Mouse (Mus musculus) forebrain, embryonic 14.5 days (tissue): ENCODE measurements around the gene Spats2l. TPM values are rescaled to one million over a fixed set of nuclear protein-coding genes. Genes with fewer than 3 reads are reported as not detected.

Experiments
- ATAC-seq: fragments of 200-750 bp; cut with Nextera tagmentation; 2 replicates; pipeline ENCODE4 v1.8.0; 2017; ENCODE audit warnings: mild to moderate bottlenecking, moderate library complexity
- DNase-seq: peaks from one replicate; pipeline ENCODE4 v3.0.0-alpha.2; 2015; ENCODE audit warnings: low spot score
- H3K27ac ChIP-seq: fragments of 300-500 bp; sonication (generic); 2 replicates; pipeline ENCODE4 v1.5.1; 2014; ENCODE audit warnings: low read depth, mild to moderate bottlenecking, control low read depth, low read length, moderate library complexity
- H3K27me3 ChIP-seq: fragments of 300-500 bp; sonication (generic); replicated peaks from 2 replicates; pipeline ENCODE4 v1.6.1; 2014; ENCODE audit warnings: low read length, control low read depth, mixed read lengths; ENCODE audit not compliant: control insufficient read depth, insufficient read depth
- H3K36me3 ChIP-seq: fragments of 300-500 bp; sonication (generic); 2 replicates; pipeline ENCODE4 v1.6.1; 2014; ENCODE audit warnings: low read length, control low read depth; ENCODE audit not compliant: control insufficient read depth, insufficient read depth
- H3K4me1 ChIP-seq: fragments of 300-500 bp; sonication (generic); 2 replicates; pipeline ENCODE4 v1.6.1; 2014; ENCODE audit warnings: antibody characterized with exemption, low read length, control low read depth; ENCODE audit not compliant: control insufficient read depth, insufficient read depth
- H3K4me2 ChIP-seq: fragments of 300-500 bp; sonication (generic); 2 replicates; pipeline ENCODE4 v1.6.1; 2014; ENCODE audit warnings: mild to moderate bottlenecking, control low read depth, low read length
- H3K4me3 ChIP-seq: fragments of 300-500 bp; sonication (generic); 2 replicates; pipeline ENCODE4 v1.5.1; 2014; ENCODE audit warnings: low read depth, low read length, control low read depth
- H3K9ac ChIP-seq: fragments of 300-500 bp; sonication (generic); 2 replicates; pipeline ENCODE4 v1.6.1; 2014; ENCODE audit warnings: mild to moderate bottlenecking, low read length, control low read depth, moderate library complexity
- H3K9me3 ChIP-seq: fragments of 300-500 bp; sonication (generic); replicated peaks from 2 replicates; pipeline ENCODE4 v1.6.1; 2016; ENCODE audit warnings: low read length, control low read depth, mixed read lengths; ENCODE audit not compliant: control insufficient read depth
- WGBS: fragments of 180-500 bp; shearing (Covaris S2); extraction: QIAGEN DNeasy Blood & Tissue Kit; methylation state at CpG from one replicate; pipeline ENCODE4 v1.1.7; 2014; 5-methylcytosine and 5-hydroxymethylcytosine counted together
- polyA plus RNA-seq: library from polyadenylated mRNA; unstranded; fragments of >200 nt; fragmentation: Nextera tagmentation; extraction: Ambion mirVana; gene quantifications from 2 replicates; pipeline ENCODE4 v1.2.1, GENCODE M21; 2014

Spats2l gene
- polyA plus RNA-seq, 1 experiment from 2014 or later = 45.4 TPM

- no peak overlapping the region for H3K27ac ChIP-seq
- no peak for DNase-seq
- no peaks in the 10 kb centered on the region for H3K9me3 ChIP-seq
- H3K27me3 ChIP-seq = no peaks in the 10 kb centered on the region
- no peak overlapping the region for H3K4me3 ChIP-seq
- H3K4me1 ChIP-seq = no peaks in the 10 kb centered on the region
- H3K36me3 ChIP-seq = no peaks in the 10 kb centered on the region
- no peak overlapping the region for H3K9ac ChIP-seq
- H3K4me2 ChIP-seq = no peak overlapping the region
- 79% methylated on average over 2 of the region's 2 CpGs for WGBS
- ATAC-seq = no peak
These were observed 217.3 kb downstream of the Spats2l start for GRCm38 (mm10) chr1:57991277-57991676.

GRCm38 (mm10) chr1:57995432-57996132 lies 221.6 kb downstream of the Spats2l start, which contains the start of gene Sgo2a:
Sgo2a (plus strand) TSS chr1:57995971.
- WGBS = 7% methylated on average over 29 of the region's 30 CpGs
- no peaks in the 10 kb centered on the region for H3K36me3 ChIP-seq
- peak within 1 kb of the TSS; percentile 74 for H3K4me3 ChIP-seq
- no peaks in the 10 kb centered on the region for H3K27me3 ChIP-seq
- peak within 1 kb of the TSS; percentile 68 for H3K9ac ChIP-seq
- DNase-seq (peak; percentile 99), ATAC-seq (peak; percentile 99)
- H3K4me2 ChIP-seq = peak within 1 kb of the TSS; percentile 66
- peaks cover 10% of the 10 kb centered on the region for H3K4me1 ChIP-seq
- no peaks in the 10 kb centered on the region for H3K9me3 ChIP-seq
- peak within 1 kb of the TSS; percentile 81 for H3K27ac ChIP-seq

- Histone ChIP-seq H3K9ac (peak overlapping the region; percentile 68), H3K4me2 (peak overlapping the region; percentile 66), H3K9me3 (no peaks in the 10 kb centered on the region), H3K4me3 (peak overlapping the region; percentile 74), H3K4me1 (peaks cover 10% of the 10 kb centered on the region), H3K36me3 (0 out of 2 replicates have a peak, but pooled peaks cover 5% of the 10 kb centered on the region), H3K27me3 (no peaks in the 10 kb centered on the region), H3K27ac (peak overlapping the region; percentile 49)
- ATAC-seq (peak; percentile 49; the same call in 1 of the 2 replicates), DNase-seq (no peak)
- under 1% methylated on average over 29 of the region's 29 CpGs for WGBS
These were observed 222.2 kb downstream of the Spats2l start for GRCm38 (mm10) chr1:57996133-57996615.

Other genes with a start within 250 kb of the Spats2l start
- gene Sgo2a, start 221.8 kb downstream of the Spats2l start, polyA plus RNA-seq = 11.0 and 12.2 TPM in 2 replicates
- 22.1 and 22.6 TPM in 2 replicates for gene Kctd18, start 244.8 kb downstream of the Spats2l start, polyA plus RNA-seq